Mouse (Mus musculus) urinary bladder, postnatal 14 days (tissue): ENCODE measurements around the gene 4933402J07Rik.

Experiments
- DNase-seq: peaks from one replicate; pipeline ENCODE4 v3.0.0; 2021; ENCODE audit warnings: low spot score

The 4933402J07Rik gene

GRCm38 (mm10) chr8:87621181-87621580 lies 57.5 kb downstream of the 4933402J07Rik start:
- DNase-seq = no peak

DNA sequence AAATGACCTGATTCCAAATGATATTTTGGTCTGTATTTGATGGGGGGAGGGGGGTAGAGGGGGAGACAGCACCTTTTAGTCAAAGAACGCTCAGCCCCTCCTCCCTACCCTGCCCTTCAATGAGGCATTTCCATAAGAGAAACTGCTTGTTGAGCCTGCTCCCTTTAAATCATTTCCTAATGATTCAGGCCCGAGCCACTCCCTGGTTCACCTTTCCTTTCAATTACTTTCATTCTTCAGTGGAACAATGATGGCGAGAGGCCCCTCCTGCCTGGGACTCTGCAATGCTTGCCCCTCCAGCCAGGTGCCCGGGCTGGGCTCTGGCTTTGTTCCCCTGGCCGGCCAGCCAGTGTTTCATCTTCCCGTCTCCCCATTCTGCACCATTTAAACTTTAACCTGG lies 66.0 kb downstream of the 4933402J07Rik start:
- no peak for DNase-seq

DNA sequence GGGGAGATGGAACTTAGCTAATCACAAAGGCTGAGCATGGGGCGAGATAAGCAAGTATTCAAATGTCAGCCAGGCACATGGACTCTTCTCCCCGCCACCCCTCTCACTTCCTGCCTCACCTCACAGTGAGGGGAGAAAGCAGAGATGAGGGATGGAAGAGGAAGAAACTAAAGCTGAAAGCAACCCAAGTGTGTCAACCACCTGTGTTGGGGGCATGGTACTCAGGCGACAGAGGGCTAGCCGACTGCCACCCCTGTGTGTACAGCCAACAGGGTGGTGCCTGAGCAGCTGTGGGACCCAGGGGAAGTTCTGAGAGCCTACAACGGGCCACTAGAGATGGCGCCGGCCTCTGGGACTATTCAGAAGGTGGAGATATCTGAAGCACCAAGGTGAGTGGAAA lies 68.1 kb downstream of the 4933402J07Rik start:
- no peak for DNase-seq

DNA sequence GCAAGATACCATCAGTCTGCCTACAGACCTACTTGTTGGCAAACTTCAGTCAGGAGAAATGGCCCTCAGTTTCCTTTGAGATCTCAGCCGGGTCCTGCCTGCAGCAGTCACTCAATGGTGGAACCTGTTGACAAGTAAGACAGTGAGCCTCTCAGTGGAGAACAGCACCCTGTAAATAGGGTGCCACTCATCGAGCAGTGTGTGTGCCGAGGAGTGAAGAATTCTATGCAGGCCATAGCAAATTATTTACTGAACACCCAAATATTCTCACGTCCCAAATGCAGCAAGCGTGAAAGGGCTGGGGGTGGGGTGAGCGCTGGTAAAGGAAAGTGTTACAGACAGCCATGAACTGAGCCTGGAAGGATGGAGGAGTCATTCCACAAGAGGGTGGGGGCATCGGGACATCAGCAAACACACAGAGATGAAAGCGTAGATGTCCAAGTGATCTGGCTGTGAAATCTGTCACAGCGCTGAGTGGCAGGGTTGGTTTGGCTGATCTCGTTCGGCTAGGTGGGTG lies 72.6 kb downstream of the 4933402J07Rik start:
- no peak for DNase-seq
